Mouse (Mus musculus) urinary bladder, postnatal 25 days (tissue): ENCODE data around the gene Sipa1l3.

ENCODE experiments used
- DNase-seq: peaks from one replicate; pipeline ENCODE4 v3.0.0; 2022; ENCODE audit warnings: low spot score

The Sipa1l3 gene

DNA sequence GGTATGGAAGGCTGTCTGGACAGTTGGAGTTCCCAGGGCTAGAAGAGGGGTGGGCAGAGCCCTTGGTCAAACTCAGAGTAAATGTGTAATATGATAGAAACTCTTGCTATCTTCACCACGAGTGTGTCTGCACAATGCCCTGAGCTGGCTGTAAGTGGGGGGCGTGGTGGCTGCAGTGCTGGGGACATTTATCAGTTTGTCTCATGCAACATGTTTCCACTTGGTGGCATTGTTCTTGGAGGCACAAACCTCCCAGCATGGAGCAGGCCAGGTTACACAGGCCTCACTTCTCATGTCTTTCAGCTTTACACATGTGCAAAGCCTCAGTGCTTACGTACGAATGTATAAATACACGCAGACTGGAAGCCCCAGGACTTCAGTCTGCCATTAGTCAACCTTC, 146.3 kb downstream of the Sipa1l3 start:
- DNase-seq, result no peak

- DNase-seq, result no peak
Measured at GRCm38 (mm10) chr7:29370031-29370430, 148.4 kb downstream of the Sipa1l3 start.

GRCm38 (mm10) chr7:29368004-29368320, 150.5 kb downstream of the Sipa1l3 start:
- no peak for DNase-seq

- no peak for DNase-seq
Measured at GRCm38 (mm10) chr7:29367166-29368003, 151.1 kb downstream of the Sipa1l3 start.

- DNase-seq, result no peak
Measured at GRCm38 (mm10) chr7:29364052-29364451, 154.4 kb downstream of the Sipa1l3 start.

- DNase-seq, result no peak
Measured at GRCm38 (mm10) chr7:29361497-29361896, 156.9 kb downstream of the Sipa1l3 start.

GRCm38 (mm10) chr7:29355406-29355805, 163.0 kb downstream of the Sipa1l3 start:
- DNase-seq, result no peak

DNA sequence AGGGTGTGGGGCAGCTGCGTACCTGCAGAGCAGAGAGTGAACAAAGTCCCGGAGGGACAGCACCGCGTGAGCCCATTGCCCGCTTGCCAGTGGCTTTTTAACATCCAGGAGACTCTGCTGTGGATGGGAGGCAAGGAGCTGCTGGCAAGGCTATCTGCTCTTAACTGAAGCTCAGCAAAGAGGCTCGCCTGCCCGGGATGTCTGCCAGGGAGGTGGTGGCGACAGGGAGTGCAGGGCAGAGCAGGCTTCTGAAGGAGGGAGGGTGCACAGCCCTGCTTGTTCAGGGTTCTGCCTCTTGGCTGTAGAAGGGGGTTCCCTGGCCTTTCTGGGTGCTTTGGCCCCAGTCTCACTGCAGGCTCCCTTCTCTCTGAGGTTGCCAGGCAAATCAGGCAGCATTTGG, 164.3 kb downstream of the Sipa1l3 start:
- DNase-seq, result no peak

GRCm38 (mm10) chr7:29352246-29352645, 166.2 kb downstream of the Sipa1l3 start:
- no peak for DNase-seq

- DNase-seq, result no peak
Measured at GRCm38 (mm10) chr7:29350489-29350888, 168.0 kb downstream of the Sipa1l3 start.

DNA sequence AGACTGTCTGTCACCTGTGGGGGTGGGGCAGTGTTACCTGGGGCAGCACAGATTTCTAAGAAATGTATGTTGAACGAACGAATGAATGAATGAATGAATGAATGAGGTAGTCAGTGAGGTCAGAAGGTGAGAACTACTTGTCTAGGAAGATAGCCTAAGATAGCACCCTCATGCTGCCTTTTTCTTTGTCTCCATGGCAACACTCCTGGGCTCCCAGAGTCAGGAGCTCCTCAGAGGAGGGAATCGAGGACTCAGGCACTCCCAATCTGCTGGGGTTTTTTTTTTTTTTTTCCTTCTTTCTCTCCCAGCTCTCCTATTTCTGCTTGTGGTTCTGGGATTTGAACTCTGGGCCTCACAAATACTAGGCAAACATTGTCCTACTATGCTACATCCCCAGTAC, 172.2 kb downstream of the Sipa1l3 start:
- no peak for DNase-seq

- no peak for DNase-seq
Measured at GRCm38 (mm10) chr7:29345534-29345933, 172.9 kb downstream of the Sipa1l3 start.

DNA sequence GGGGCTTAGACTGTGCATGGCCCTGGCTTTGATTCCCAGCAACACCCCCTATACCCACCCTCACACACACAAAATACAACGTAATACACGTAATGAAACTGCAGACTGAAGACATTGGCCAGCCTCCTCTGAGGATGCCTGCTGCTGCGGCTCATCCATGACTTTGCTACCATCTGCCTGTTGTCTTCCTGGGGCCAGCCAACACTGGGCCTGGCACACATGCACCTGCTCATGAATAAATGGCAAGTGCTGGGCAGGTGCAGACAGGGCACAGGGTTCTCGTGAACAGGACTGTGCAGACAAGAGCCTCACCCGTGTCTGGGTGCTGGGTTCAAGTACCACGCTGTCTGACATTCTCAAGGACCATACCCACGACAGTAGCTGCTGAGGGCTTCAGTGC, 174.7 kb downstream of the Sipa1l3 start:
- DNase-seq, result no peak

- DNase-seq, result no peak
Measured at GRCm38 (mm10) chr7:29342489-29343092, 175.8 kb downstream of the Sipa1l3 start.

GRCm38 (mm10) chr7:29341722-29342121, 176.7 kb downstream of the Sipa1l3 start:
- no peak for DNase-seq

DNA sequence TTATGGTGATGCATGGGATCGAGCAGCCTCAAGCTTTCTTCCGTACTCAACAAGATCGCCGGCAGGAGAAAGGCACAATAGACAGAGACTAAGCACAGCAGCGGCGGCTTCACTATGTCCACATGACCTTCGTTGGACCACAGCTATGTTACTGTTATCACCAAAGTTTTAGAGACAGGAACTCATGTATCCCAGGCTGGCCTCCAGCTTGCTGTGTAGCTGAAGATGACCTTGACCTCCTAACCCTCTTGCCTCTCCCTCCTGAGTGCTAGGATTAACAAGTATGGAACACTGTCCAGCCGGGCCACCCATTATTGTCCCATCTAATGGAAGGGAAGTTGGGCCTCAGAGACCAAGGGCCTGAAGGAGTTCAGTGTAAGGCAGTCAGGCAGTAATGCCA, 177.6 kb downstream of the Sipa1l3 start:
- DNase-seq, result no peak

DNA sequence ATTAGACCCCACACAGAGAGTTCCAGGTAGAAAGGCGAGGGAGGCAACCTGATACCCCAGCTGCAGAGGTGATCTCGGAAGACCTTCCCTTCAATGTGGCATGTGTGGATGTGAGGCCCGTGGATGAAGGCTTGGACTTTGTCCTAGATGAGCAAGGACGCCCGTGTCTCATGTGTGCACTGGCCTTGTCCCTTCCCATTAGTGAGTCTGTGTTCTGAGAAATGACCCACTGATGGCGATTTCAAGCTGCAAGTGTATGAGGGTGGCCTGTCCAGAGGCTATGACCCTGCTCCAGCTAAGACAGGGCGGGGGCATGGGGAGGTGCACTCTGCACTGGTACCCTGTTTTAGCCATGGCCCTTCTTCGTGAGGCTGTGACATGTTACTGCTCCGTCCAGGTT, 178.2 kb downstream of the Sipa1l3 start:
- DNase-seq, result no peak

DNA sequence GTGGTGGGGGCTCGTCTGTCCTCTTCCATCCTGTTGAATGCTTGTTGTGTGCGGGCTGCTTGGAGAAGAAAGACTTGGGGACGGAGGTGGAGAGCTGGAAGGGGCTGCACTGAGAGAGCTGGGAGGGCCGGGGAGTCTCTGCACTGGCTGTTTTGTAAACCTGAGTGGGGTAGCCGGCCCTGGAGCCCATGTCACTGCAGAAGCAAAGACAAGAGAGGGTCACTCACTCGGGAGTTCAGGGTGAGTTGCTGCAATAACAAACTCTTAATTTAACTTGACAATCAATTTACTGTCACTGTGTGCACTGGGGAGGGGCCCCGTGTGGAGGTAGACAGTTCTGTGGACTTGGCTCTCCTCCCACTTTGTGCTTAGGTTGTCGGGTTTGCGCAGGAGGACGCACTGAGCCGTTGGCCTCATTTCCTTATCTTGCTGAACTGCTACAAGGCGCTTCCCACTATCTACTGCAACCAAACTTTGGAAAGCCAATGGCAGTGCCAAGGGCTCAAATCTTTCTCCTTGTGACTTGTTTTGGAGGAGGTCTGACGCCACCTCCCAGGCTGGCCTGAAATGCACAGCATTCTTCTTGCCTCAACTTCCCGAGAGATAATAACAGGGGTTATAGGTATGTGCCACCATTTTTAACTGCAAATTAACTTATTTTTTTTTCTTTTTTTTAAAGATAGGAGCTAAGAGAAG, 179.3 kb downstream of the Sipa1l3 start:
- DNase-seq, result no peak

DNA sequence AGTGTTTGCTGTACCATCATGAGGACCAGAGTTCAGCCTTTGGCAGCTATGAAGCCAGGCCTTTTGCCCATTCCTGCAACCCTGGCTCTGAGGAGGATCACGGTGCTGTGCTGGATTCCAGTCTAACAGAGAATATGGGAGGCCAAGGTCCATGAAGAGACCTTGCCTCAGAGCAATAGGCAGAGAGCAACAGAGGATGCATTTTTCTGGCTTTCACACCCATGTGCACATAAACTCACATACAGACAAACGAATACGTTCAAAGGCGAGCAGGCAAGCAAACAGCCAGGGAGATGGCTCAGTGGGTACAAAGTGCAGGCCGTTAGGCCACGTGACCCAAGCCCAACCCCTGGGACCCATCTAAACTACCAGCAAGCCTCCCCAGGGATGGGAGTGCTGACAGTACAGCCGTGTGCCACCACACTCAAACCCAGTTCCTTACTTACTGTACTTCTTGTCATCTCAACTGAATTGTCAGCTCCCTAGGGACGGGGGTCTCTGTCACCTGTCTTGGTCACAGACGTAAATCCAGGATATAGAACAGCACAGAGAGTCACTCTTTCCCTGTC, 180.0 kb downstream of the Sipa1l3 start:
- DNase-seq, result no peak

DNA sequence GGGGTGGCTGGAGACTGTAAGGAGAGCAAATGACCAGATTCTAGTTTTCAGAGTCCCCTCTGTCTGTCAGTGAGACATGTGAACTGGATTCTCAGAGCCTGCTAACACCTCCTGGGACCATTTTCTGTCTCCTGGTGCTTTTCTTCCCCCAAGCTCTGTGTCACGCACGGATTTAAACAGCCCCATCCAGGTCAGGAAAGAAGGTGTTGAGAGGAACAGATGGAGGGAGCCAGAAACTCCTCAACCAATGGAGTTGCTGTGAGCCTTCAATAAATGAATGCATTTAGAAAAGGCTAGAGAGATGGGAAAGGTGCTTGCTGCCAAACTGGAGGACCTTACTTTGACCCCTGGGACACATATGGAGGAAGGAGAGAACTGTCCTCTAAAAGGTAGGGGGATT, 180.7 kb downstream of the Sipa1l3 start:
- no peak for DNase-seq

DNA sequence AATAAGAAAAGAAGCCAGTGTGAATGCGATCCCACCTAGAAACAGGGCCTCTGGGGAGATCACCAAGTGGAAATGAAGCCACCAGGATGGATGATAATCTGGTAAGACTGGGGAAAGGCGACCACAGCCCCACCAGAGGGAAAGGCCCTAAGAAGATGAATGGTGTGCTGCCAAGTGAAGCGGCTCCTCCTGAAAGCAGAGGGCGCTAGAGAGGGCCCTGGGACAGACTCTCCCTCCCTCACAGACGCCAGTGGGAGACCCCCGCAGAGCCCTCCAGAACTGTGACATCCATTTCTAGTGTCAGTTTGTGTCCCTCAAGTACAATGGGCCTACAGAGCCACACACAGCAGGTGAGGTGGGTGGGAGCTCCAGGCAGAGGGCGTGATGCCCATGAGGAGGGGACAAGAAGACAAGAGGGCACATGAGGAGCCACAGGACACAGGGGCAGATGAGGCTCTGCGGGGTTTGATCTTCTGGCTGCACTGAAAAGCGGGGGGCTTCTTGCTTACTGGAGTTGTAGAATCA, 181.6 kb downstream of the Sipa1l3 start:
- DNase-seq, result no peak

DNA sequence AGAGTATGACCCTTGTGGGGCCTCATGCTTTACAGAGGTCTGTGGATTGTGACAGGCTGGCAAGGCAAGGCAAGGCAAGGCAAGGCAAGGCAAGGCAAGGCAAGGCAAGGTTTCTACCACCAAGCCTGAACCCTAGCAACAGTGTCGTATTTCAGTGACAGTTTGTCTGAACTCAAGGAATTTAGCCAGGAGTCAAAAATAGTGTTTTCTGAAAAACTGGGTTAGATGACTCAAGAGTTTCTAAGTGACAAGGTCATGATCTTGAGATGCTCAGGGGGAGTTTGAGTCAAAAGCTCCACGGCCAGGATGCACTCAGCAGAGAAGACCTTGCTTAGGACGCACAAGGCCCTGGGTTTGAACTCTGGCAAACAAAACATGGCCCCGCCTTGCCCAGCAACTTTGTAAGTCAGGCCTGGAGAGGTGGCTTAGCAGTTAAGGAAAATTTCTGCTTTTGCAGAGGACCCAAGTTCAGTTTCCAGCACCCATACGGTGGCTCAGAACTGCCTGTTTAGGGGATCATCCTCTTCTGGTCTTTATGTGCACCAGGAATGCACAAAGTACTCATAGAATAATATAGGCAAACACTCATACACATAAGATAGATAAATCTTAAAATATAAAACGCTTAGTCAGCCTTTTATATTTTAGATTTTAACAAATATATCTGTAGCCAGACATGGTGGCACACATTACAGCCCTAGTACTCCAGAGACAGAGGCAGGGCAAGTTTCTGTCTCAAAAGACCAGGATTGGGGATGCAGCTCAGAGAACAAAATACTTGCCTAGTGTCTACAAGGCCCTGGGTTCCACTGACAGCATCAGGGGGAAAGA, 182.4 kb downstream of the Sipa1l3 start:
- no peak for DNase-seq
